Mouse (Mus musculus) heart, embryonic 14.5 days (tissue): ENCODE data around the gene Nfe2l1. TPM values are rescaled to one million over a fixed set of nuclear protein-coding genes. Genes with fewer than 3 reads are reported as not detected.
A peak's percentile ranks its signal among the peaks of the same experiment; 100 is the strongest.

Source experiments
- ATAC-seq: fragments of 200-750 bp; cut with Nextera tagmentation; 2 replicates; pipeline ENCODE4 v1.8.0; 2017; ENCODE audit warnings: low read depth, moderate TSS enrichment; ENCODE audit not compliant: insufficient number of reproducible peaks, insufficient read depth, low FRiP score
- H3K27ac ChIP-seq, 2 experiments: fragments of 200-500 bp in 1 of 2; fragments of 300-500 bp in 1 of 2; sonication (generic) in 1 of 2; replicated peaks in 1 of 2; 2 replicates each; pipeline ENCODE4 v1.5.1; 2012 to 2014; ENCODE audit warnings: low read depth in 2 of 2, low read length in 2 of 2, control low read depth in 1 of 2, mild to moderate bottlenecking in 1 of 2, mixed read lengths in 1 of 2; ENCODE audit not compliant: control insufficient read depth in 1 of 2, insufficient read depth in 1 of 2
- H3K27me3 ChIP-seq: fragments of 300-500 bp; sonication (generic); 2 replicates; pipeline ENCODE4 v1.6.1; 2014; ENCODE audit warnings: mild to moderate bottlenecking, low read length, control low read depth; ENCODE audit not compliant: control insufficient read depth, insufficient read depth
- H3K36me3 ChIP-seq: fragments of 300-500 bp; sonication (generic); 2 replicates; pipeline ENCODE4 v1.6.1; 2014; ENCODE audit warnings: mild to moderate bottlenecking, control low read depth, low read length, mixed read lengths; ENCODE audit not compliant: control insufficient read depth, insufficient read depth
- H3K4me1 ChIP-seq, 2 experiments: fragments of 200-500 bp in 1 of 2; fragments of 300-500 bp in 1 of 2; sonication (generic) in 1 of 2; 2 replicates each; pipeline ENCODE4 v1.6.1; 2012 to 2014; ENCODE audit warnings: low read length in 2 of 2, control low read depth in 1 of 2, mixed read lengths in 1 of 2; ENCODE audit not compliant: control insufficient read depth in 2 of 2, insufficient read depth in 2 of 2
- H3K4me2 ChIP-seq: fragments of 300-500 bp; sonication (generic); 2 replicates; pipeline ENCODE4 v1.6.1; 2014; ENCODE audit warnings: mild to moderate bottlenecking, low read length
- H3K4me3 ChIP-seq, 2 experiments: fragments of 200-500 bp in 1 of 2; fragments of 300-500 bp in 1 of 2; sonication (generic) in 1 of 2; 2 replicates each; pipeline ENCODE4 v1.5.1; 2012 to 2014; ENCODE audit warnings: low read length in 2 of 2, mild to moderate bottlenecking in 2 of 2, control low read depth in 1 of 2, low read depth in 1 of 2, moderate library complexity in 1 of 2; ENCODE audit not compliant: control insufficient read depth in 1 of 2, insufficient read depth in 1 of 2
- H3K9ac ChIP-seq: fragments of 300-500 bp; sonication (generic); 2 replicates; pipeline ENCODE4 v1.6.1; 2014; ENCODE audit warnings: mild to moderate bottlenecking, low read length
- H3K9me3 ChIP-seq: fragments of 300-500 bp; sonication (generic); 2 replicates; pipeline ENCODE4 v1.6.1; 2016; ENCODE audit warnings: low read length, control low read depth; ENCODE audit not compliant: control insufficient read depth
- WGBS: fragments of 180-500 bp; shearing (Covaris S2); extraction: QIAGEN DNeasy Blood & Tissue Kit; methylation state at CpG from one replicate; pipeline ENCODE4 v1.1.7; 2014; 5-methylcytosine and 5-hydroxymethylcytosine counted together
- polyA plus RNA-seq: library from polyadenylated mRNA; unstranded; fragments of >200 nt; fragmentation: Nextera tagmentation; extraction: Ambion mirVana; gene quantifications from 2 replicates; pipeline ENCODE4 v1.2.1, GENCODE M21; 2014

Nfe2l1 gene
- 49.7 and 55.1 TPM in 2 replicates for polyA plus RNA-seq

DNA sequence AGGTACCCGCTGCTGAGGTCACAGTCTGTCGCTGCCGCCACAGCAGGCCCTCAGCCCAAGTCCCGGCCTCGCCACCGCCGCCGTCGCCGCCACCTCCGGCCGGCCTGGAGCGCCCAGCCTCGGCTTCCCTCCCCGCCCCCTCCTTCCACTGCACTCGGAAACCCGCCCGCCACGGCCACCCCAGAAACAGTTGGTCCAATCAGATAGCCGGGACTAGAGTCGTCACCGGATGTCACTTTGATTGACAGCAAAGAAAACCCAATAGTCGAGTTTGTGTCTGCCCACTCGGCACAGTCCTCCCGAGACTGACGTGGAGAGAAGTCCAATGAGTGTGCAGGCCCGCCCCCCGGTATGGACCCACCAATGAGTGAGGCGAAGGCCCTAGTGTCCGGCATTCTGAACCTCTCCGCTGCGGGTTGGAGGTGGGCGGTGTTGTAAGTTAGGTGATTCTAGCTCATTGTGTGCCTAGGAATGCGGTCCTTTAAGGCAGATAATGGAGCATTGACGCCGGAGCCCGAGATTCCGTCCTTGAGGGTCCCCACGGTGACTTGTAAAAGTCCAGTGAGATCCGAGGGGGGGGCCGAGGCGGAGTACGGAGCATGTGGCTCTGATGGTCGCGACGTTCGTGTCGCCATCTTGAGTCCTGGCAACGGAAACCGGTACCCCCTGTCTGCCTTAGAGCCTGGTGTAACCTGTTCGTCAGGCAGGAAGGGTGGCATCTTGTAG lies at the start of gene Nfe2l1:
Gene Nfe2l1, minus strand, starts transcription at position 156 of the 726 bp plus-strand sequence.
- Histone ChIP-seq H3K27me3 (no peaks in the 10 kb centered on the region), H3K9me3 (no peaks in the 10 kb centered on the region), H3K4me2 (peak within 1 kb of the TSS; percentile 98), H3K36me3 (peaks cover 20% of the 10 kb centered on the region), H3K27ac (peak within 1 kb of the TSS; percentile 99), H3K9ac (peak within 1 kb of the TSS; percentile 92), H3K4me1 (peaks cover 27 to 40% of the 10 kb centered on the region in 2 experiments), H3K4me3 (peak within 1 kb of the TSS; percentile 67 to 83)
- WGBS = under 1% methylated on average over 51 of the region's 51 CpGs
- peak; percentile 95 for ATAC-seq

DNA sequence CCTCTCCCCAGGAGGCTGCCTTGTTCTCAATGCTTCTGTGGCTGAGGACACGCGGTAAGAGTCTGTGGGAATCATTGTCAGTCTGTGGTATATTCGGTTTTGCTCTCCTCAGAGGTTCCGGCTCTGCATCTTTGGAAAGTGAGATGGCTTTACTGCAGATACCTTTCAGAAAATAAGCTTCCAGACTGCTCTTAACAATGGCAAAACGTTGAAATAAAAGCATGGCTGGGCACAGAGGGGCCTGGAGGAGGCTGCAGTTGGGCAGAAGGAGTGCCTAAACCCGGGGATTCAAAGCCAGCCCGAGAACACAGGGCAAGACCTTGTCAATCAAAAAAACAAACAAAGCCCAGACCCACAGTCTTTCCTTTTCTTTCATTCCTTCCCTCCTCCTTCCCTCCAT lies 49.6 kb upstream of the Nfe2l1 start:
- no peak overlapping the region for H3K4me3 ChIP-seq
- H3K4me1 ChIP-seq = peaks cover 4 to 9% of the 10 kb centered on the region in 2 experiments; a peak in 2 of 4 replicates
- no peak for ATAC-seq
- H3K9me3 ChIP-seq = no peaks in the 10 kb centered on the region
- WGBS = 57% methylated on average over 7 of the region's 7 CpGs
- H3K36me3 ChIP-seq = no peaks in the 10 kb centered on the region
- H3K9ac ChIP-seq = no peak overlapping the region
- peaks cover 20% of the 10 kb centered on the region for H3K27me3 ChIP-seq
- no peak overlapping the region for H3K27ac ChIP-seq
- H3K4me2 ChIP-seq = no peak overlapping the region

DNA sequence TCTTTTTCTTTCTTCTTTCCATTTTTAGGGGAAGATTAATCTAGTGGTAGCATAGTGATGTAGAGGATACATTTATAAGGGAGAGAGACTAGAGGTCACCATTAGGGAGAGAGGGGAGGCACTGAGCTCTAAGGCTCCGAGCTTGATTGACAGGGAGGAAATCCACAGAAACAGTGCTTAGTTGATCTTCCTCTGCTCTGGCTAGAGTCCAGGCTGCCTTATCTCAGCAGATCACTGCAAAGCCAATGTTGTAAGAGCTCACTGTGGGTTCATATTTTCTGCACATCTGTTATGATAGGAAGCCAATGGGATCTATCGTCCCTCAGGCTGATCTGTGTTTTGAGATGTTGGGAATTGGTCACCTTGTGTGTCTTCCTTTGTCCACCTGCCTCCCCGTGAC lies 48.9 kb upstream of the Nfe2l1 start:
- H3K36me3 ChIP-seq = no peaks in the 10 kb centered on the region
- no peak overlapping the region for H3K4me2 ChIP-seq
- H3K9ac ChIP-seq = no peak overlapping the region
- no peak for ATAC-seq
- H3K4me3 ChIP-seq = no peak overlapping the region
- H3K4me1 ChIP-seq = peaks cover 4 to 9% of the 10 kb centered on the region in 2 experiments; a peak in 2 of 4 replicates
- WGBS = 65% methylated on average over 3 of the region's 3 CpGs
- H3K9me3 ChIP-seq = no peaks in the 10 kb centered on the region
- no peak overlapping the region for H3K27ac ChIP-seq
- peaks cover 20% of the 10 kb centered on the region for H3K27me3 ChIP-seq

DNA sequence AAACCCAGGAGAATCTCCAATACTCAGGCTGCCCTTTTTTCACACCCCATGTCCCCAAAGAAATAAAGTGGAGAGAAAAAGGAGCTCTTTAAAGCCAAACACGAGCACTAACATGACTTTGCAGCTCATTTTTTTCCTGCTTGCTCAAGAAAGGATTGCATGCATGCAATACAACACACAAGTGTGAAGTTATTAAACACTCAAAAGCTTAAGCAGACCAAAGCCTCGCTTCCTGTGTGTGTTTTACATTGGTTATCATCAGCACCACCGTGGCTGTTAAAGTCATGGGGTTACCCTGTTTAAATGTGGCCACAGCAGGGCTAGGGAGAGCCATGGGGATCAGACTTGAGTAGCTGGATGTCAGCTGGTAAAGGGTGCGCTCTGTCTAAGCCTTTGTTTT lies 47.3 kb upstream of the Nfe2l1 start:
- H3K4me3 ChIP-seq = no peak overlapping the region
- no peaks in the 10 kb centered on the region for H3K36me3 ChIP-seq
- H3K27ac ChIP-seq = no peak overlapping the region
- no peak overlapping the region for H3K9ac ChIP-seq
- no peak for ATAC-seq
- 50% methylated on average over 4 of the region's 4 CpGs for WGBS
- H3K4me1 ChIP-seq = peaks cover 8 to 9% of the 10 kb centered on the region in 2 experiments; a peak in 3 of 4 replicates
- peaks cover 20% of the 10 kb centered on the region for H3K27me3 ChIP-seq
- H3K4me2 ChIP-seq = no peak overlapping the region; the same call in 1 of the 2 replicates
- no peaks in the 10 kb centered on the region for H3K9me3 ChIP-seq

DNA sequence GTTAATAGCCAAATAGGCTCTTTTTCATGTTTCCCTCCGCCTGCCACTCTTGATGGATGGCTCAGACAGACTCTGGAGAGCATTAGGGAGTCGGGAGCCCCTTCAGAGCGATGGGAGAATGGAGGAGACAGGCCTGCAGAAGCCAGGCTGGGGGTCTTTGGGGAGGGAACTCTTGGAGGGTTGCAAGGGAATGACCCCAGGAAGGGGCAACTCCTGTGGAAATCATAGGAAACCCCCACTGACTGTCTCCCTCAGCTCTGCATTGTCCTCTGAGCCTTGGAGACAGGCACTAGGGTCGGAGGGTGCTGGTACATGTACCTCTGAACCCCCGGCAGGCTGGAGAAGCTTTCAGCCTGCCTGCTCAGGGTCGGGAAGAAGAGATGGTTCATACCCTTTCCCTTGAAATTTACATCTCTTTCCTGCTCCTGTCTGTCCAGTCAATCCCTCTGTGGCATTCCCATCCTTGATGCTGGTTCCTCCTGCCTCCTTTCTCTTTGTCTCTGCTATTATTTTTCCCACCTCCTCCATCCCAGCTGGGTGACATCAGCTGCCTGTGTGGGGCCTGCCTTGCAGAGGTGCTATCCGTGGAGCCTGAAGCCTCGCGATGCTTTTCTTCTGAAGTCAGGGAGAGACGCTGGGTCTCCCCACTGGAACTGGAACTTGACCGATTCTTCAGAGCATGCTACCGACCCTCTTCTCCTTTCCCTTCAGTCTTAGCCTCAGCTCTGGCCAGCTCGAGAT lies 46.7 kb upstream of the Nfe2l1 start:
- Histone ChIP-seq H3K4me3 (peak overlapping the region in 1 of 2 experiments; percentile 40; a peak in 1 of 4 replicates), H3K36me3 (no peaks in the 10 kb centered on the region), H3K27ac (no peak overlapping the region), H3K4me2 (peak overlapping the region; percentile 83), H3K9ac (no peak overlapping the region), H3K9me3 (no peaks in the 10 kb centered on the region), H3K27me3 (peaks cover 20% of the 10 kb centered on the region), H3K4me1 (peaks cover 8 to 9% of the 10 kb centered on the region in 2 experiments; a peak in 3 of 4 replicates)
- WGBS = 21% methylated on average over 13 of the region's 13 CpGs
- no peak for ATAC-seq

DNA sequence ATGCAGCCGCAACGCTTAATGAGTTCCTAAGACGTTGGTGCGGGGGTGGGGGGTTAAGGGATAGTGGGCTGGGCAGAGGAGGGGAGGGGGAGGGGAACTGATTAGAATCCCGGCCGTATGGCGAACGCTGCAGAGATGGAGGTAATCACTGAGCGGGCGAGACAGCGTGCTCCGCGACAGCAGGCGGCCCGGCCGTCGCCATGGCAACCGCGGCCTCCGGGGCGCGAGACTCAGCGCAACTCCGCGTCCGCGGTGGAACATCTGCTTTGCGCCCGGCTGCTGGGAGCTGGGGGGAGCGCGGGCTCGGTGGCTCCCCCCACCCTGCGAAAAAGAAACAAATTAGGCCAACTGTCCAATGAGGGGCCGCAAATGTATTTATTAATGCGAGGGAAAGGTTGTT lies 46.0 kb upstream of the Nfe2l1 start:
- Histone ChIP-seq H3K27me3 (peaks cover 20% of the 10 kb centered on the region), H3K27ac (no peak overlapping the region), H3K36me3 (no peaks in the 10 kb centered on the region), H3K4me2 (peak overlapping the region; percentile 83), H3K9me3 (no peaks in the 10 kb centered on the region), H3K9ac (peak overlapping the region; percentile 44; the same call in 1 of the 2 replicates), H3K4me1 (peaks cover 8 to 9% of the 10 kb centered on the region in 2 experiments; a peak in 3 of 4 replicates), H3K4me3 (peak overlapping the region; percentile 38 to 40)
- WGBS = 0% methylated on average over 35 of the region's 35 CpGs
- ATAC-seq = 0 out of 2 replicates have a peak, but pooled peaks have one; percentile 63

DNA sequence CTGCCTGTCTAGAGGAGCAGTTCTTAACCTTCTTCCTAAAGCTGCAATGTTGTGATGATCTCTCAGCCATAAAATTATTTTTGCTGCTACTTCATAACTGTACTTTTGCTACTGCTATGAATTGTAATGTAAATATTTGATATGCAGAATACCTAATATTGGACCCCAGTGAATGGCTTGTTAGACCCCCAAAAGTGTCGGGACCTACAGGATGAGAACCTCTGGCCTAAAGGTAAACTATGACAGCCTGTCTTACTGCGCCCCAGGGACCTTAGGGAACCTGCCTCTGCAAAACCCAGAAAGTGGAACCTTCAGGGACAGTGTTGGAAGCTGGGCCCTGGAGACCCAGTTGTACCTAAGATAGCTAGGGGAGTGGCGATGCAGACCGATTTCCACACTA lies 45.5 kb upstream of the Nfe2l1 start:
- no peak overlapping the region for H3K9ac ChIP-seq
- peaks cover 20% of the 10 kb centered on the region for H3K27me3 ChIP-seq
- WGBS = 33% methylated on average over 4 of the region's 4 CpGs
- H3K36me3 ChIP-seq = no peaks in the 10 kb centered on the region
- no peaks in the 10 kb centered on the region for H3K9me3 ChIP-seq
- H3K4me3 ChIP-seq = peak overlapping the region in 1 of 2 experiments; percentile 40; a peak in 2 of 4 replicates
- peak overlapping the region; percentile 83 for H3K4me2 ChIP-seq
- ATAC-seq = no peak
- H3K27ac ChIP-seq = no peak overlapping the region
- H3K4me1 ChIP-seq = peaks cover 8 to 9% of the 10 kb centered on the region in 2 experiments; a peak in 3 of 4 replicates
